Mouse (Mus musculus) ES-E14 (cell line): ENCODE measurements at regions not wholly inside any gene's neighbourhood (a gene's known extent, or its start where the extent isn't known, plus 50 kb on each side); places are given as distances from the start of the nearest gene placed in this dataset.

ENCODE experiments used
- CHD2 ChIP-seq: IDR thresholded peaks from 2 replicates; pipeline ENCODE4 v1.6.1; 2014; ENCODE audit warnings: mild to moderate bottlenecking, low read depth, low read length, inconsistent platforms
- HCFC1 ChIP-seq: IDR thresholded peaks from 2 replicates; pipeline ENCODE4 v1.6.1; 2012; ENCODE audit warnings: low read length, inconsistent platforms, borderline replicate concordance; ENCODE audit not compliant: insufficient read depth
- MAFK ChIP-seq: IDR thresholded peaks from 2 replicates; pipeline ENCODE4 v1.6.1; 2014; ENCODE audit warnings: mild to moderate bottlenecking, low read depth, low read length, inconsistent platforms; ENCODE audit not compliant: insufficient read depth
- ZC3H11A ChIP-seq: IDR thresholded peaks from 2 replicates; pipeline ENCODE4 v1.6.1; 2012; ENCODE audit warnings: low read depth, mild to moderate bottlenecking, inconsistent platforms, low read length, borderline replicate concordance
- ZNF384 ChIP-seq: IDR thresholded peaks from 2 replicates; pipeline ENCODE4 v1.6.1; 2012; ENCODE audit warnings: low read depth, low read length, inconsistent platforms

- no peak for TF ChIP-seq MAFK
- no peak for TF ChIP-seq CHD2
- no peak for TF ChIP-seq HCFC1
- no peak for TF ChIP-seq ZC3H11A
- TF ChIP-seq ZNF384 = no peak
Observed at GRCm38 (mm10) chr7:98774597-98774996, 60.3 kb upstream of the Wnt11 start.
